ENCODE assay signal across 8 mouse cellular contexts in the genomic region with DNA sequence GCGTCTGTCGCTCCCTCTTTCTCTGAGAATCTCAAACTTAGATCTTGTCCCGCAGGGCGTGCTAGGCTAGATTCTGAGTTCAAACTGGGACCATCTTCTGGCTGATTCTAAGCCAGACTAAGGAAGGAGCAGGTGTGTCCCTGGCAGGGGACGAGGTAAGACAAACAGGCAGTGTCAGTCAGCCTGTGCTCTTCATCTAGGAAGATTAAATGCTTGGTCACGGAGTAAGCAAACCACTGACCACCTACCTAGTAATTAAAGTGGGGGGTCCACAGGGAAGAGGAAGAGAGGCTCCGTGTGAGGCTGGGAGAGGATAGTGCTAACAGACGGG. TPM values are rescaled to one million over a fixed set of nuclear protein-coding genes. Genes with fewer than 3 reads are reported as not detected.
DNase-seq lines count a peak whose midpoint lies in the region; ATAC-seq and TF ChIP-seq lines count a peak whose summit lies in the region.

No protein-coding gene starts in this region.

- no peak for TF ChIP-seq CTCF in bone marrow macrophage, adult 2 months (IDR thresholded peaks at IDR 0.05; ENCODE audit: low read depth, low read length)

- peaks cover 17% of the 10 kb centered on the region for H3K36me3 ChIP-seq in heart, embryonic 15.5 days
- H3K36me3 ChIP-seq in hindbrain, embryonic 14.5 days (replicated peaks; ENCODE audit: control insufficient read depth, insufficient read depth) = 0 out of 2 replicates have a peak, but pooled peaks cover 11% of the 10 kb centered on the region
- no peaks in the 10 kb centered on the region for H3K36me3 ChIP-seq in midbrain, embryonic 12.5 days

- H3K4me3 ChIP-seq in heart, embryonic 15.5 days = peak overlapping the region; percentile 88
- H3K4me3 ChIP-seq in bone marrow macrophage, adult 2 months (ENCODE audit: insufficient read depth, low read length) = peak overlapping the region; percentile 93
- H3K4me3 ChIP-seq in hindbrain, embryonic 14.5 days (replicated peaks; ENCODE audit: low read length) = peak overlapping the region; percentile 83
- H3K4me3 ChIP-seq in midbrain, embryonic 12.5 days = peak overlapping the region; percentile 76

- H3K9ac ChIP-seq in heart, embryonic 15.5 days = peak overlapping the region; percentile 81; the same call in 1 of the 2 replicates
- peak overlapping the region; percentile 76 for H3K9ac ChIP-seq in hindbrain, embryonic 14.5 days
- H3K9ac ChIP-seq in midbrain, embryonic 12.5 days (replicated peaks) = peak overlapping the region; percentile 70

- H3K4me2 ChIP-seq in heart, embryonic 15.5 days = peak overlapping the region; percentile 78
- H3K4me2 ChIP-seq in hindbrain, embryonic 14.5 days (replicated peaks) = peak overlapping the region; percentile 71
- H3K4me2 ChIP-seq in midbrain, embryonic 12.5 days (replicated peaks) = peak overlapping the region; percentile 62

- DNase-seq in heart, adult 11 months = no peak
- no peak for DNase-seq in hindbrain, embryonic 14.5 days (ENCODE audit: low spot score)
- no peak for DNase-seq in urinary bladder, postnatal 10 days (ENCODE audit: low spot score)
- no peak for DNase-seq in frontal cortex, adult 2 months (ENCODE audit: extremely low spot score in 1 of 2, low spot score in 1 of 2)
- no peak for DNase-seq in left cerebral cortex, postnatal 25 days (ENCODE audit: low spot score in 2 of 2)

- no peaks in the 10 kb centered on the region for H3K9me3 ChIP-seq in heart, embryonic 15.5 days (replicated peaks)
- H3K9me3 ChIP-seq in hindbrain, embryonic 14.5 days (ENCODE audit: control insufficient read depth, low read length) = no peaks in the 10 kb centered on the region
- no peaks in the 10 kb centered on the region for H3K9me3 ChIP-seq in midbrain, embryonic 12.5 days

- no peak for ATAC-seq in heart, embryonic 15.5 days (replicated peaks; ENCODE audit: insufficient number of reproducible peaks, insufficient read depth, low FRiP score, low read depth)
- ATAC-seq in hindbrain, embryonic 14.5 days (ENCODE audit: low FRiP score) = 0 out of 2 replicates have a peak, but pooled peaks have one; percentile 21
- ATAC-seq in midbrain, embryonic 12.5 days (ENCODE audit: low FRiP score, low read depth) = no peak; the same call in 1 of the 2 replicates

- no peak for TF ChIP-seq POLR2A in bone marrow macrophage, adult 2 months (IDR thresholded peaks at IDR 0.05; ENCODE audit: borderline replicate concordance, low read depth, low read length)

- H3K27me3 ChIP-seq in heart, embryonic 15.5 days = no peaks in the 10 kb centered on the region
- H3K27me3 ChIP-seq in hindbrain, embryonic 14.5 days (ENCODE audit: control insufficient read depth, insufficient read depth, low read length) = no peaks in the 10 kb centered on the region
- H3K27me3 ChIP-seq in midbrain, embryonic 12.5 days = peaks cover 28% of the 10 kb centered on the region

- WGBS in heart, embryonic 15.5 days = 7% methylated on average over 8 of the region's 8 CpGs
- WGBS in hindbrain, embryonic 14.5 days = 6% methylated on average over 8 of the region's 8 CpGs
- 4% methylated on average over 8 of the region's 8 CpGs for WGBS in midbrain, embryonic 12.5 days

- H3K27ac ChIP-seq in heart, embryonic 15.5 days = peak overlapping the region; percentile 92; the same call in 1 of the 2 replicates
- peak overlapping the region; percentile 30 for H3K27ac ChIP-seq in bone marrow macrophage, adult 2 months (ENCODE audit: insufficient read depth, low read depth, low read length)
- no peak overlapping the region for H3K27ac ChIP-seq in hindbrain, embryonic 14.5 days
- H3K27ac ChIP-seq in midbrain, embryonic 12.5 days (replicated peaks) = no peak overlapping the region

- intact Hi-C loops in left cerebral cortex, postnatal 25 days (cut with DNase I) = no loop called here

- peaks cover 33% of the 10 kb centered on the region for H3K4me1 ChIP-seq in heart, embryonic 15.5 days (replicated peaks)
- peaks cover 60% of the 10 kb centered on the region for H3K4me1 ChIP-seq in bone marrow macrophage, adult 2 months (ENCODE audit: control insufficient read depth, insufficient read depth, low read length)
- H3K4me1 ChIP-seq in hindbrain, embryonic 14.5 days (replicated peaks; ENCODE audit: control insufficient read depth, insufficient read depth, low read length) = no peaks in the 10 kb centered on the region
- peaks cover 11% of the 10 kb centered on the region for H3K4me1 ChIP-seq in midbrain, embryonic 12.5 days

RNA-seq across cellular contexts. Expression of gene Mob3c, which starts 0.6 kb away (rescaled TPM):
- 8.1 and 11.0 TPM in 2 replicates for polyA plus RNA-seq in heart, embryonic 15.5 days (2015; fragmentation: Nextera tagmentation; extraction: Ambion mirVana)
- 25.3 and 27.5 TPM in 2 replicates for polyA plus RNA-seq in bone marrow macrophage, adult 2 months (2012; ENCODE audit: insufficient read depth, insufficient read length, missing spikeins)
- polyA plus RNA-seq in hindbrain, embryonic 14.5 days (2014; fragmentation: Nextera tagmentation; extraction: Ambion mirVana) = 5.5 and 5.8 TPM in 2 replicates
- 4.6 and 6.3 TPM in 2 replicates for polyA plus RNA-seq in midbrain, embryonic 12.5 days (2016; fragmentation: Nextera tagmentation; extraction: Ambion mirVana)
- 10.9 and 11.5 TPM in 2 replicates for polyA plus RNA-seq in frontal cortex, adult 2 months (2012; rRNA removed)
- 1 to 10 TPM; 3.3 to 4.4 TPM for total RNA-seq in left cerebral cortex, postnatal 25 days (2021)

RNA-seq across cellular contexts. Expression of gene Mknk1, which starts 10.5 kb away (rescaled TPM):
- polyA plus RNA-seq in heart, embryonic 15.5 days (2015; fragmentation: Nextera tagmentation; extraction: Ambion mirVana) = 17.3 and 26.9 TPM in 2 replicates
- 138 and 149 TPM in 2 replicates for polyA plus RNA-seq in bone marrow macrophage, adult 2 months (2012; ENCODE audit: insufficient read depth, insufficient read length, missing spikeins)
- polyA plus RNA-seq in hindbrain, embryonic 14.5 days (2014; fragmentation: Nextera tagmentation; extraction: Ambion mirVana) = 21.3 and 21.6 TPM in 2 replicates
- 28.0 and 30.1 TPM in 2 replicates for polyA plus RNA-seq in midbrain, embryonic 12.5 days (2016; fragmentation: Nextera tagmentation; extraction: Ambion mirVana)
- 60.8 and 70.3 TPM in 2 replicates for polyA plus RNA-seq in frontal cortex, adult 2 months (2012; rRNA removed)
- 10 to 100 TPM; 33.1 to 38.6 TPM for total RNA-seq in left cerebral cortex, postnatal 25 days (2021)

RNA-seq across cellular contexts. Expression of gene Atpaf1, which starts 43.9 kb away (rescaled TPM):
- polyA plus RNA-seq in heart, embryonic 15.5 days (2015; fragmentation: Nextera tagmentation; extraction: Ambion mirVana) = 64.7 and 69.3 TPM in 2 replicates
- polyA plus RNA-seq in bone marrow macrophage, adult 2 months (2012; ENCODE audit: insufficient read depth, insufficient read length, missing spikeins) = 15.4 and 17.3 TPM in 2 replicates
- 40.9 and 45.6 TPM in 2 replicates for polyA plus RNA-seq in hindbrain, embryonic 14.5 days (2014; fragmentation: Nextera tagmentation; extraction: Ambion mirVana)
- polyA plus RNA-seq in midbrain, embryonic 12.5 days (2016; fragmentation: Nextera tagmentation; extraction: Ambion mirVana) = 41.3 and 44.2 TPM in 2 replicates
- polyA plus RNA-seq in frontal cortex, adult 2 months (2012; rRNA removed) = 65.8 and 66.9 TPM in 2 replicates
- total RNA-seq in left cerebral cortex, postnatal 25 days (2021) = 10 to 100 TPM; 53.1 to 63.6 TPM

RNA-seq across cellular contexts. Expression of gene Tex38, which starts 47.7 kb away (rescaled TPM):
- polyA plus RNA-seq in heart, embryonic 15.5 days (2015; fragmentation: Nextera tagmentation; extraction: Ambion mirVana) = 0.48 TPM in 1 of 2 replicates, not detected in the other
- polyA plus RNA-seq in bone marrow macrophage, adult 2 months (2012; ENCODE audit: insufficient read depth, insufficient read length, missing spikeins) = not detected in 2 replicates
- 0.27 and 0.33 TPM in 2 replicates for polyA plus RNA-seq in hindbrain, embryonic 14.5 days (2014; fragmentation: Nextera tagmentation; extraction: Ambion mirVana)
- 0.30 TPM in 1 of 2 replicates, not detected in the other for polyA plus RNA-seq in midbrain, embryonic 12.5 days (2016; fragmentation: Nextera tagmentation; extraction: Ambion mirVana)
- 0.19 and 0.20 TPM in 2 replicates for polyA plus RNA-seq in frontal cortex, adult 2 months (2012; rRNA removed)
- total RNA-seq in left cerebral cortex, postnatal 25 days (2021) = not detected

RNA-seq across cellular contexts. Expression of gene Kncn, which starts 55.7 kb away (rescaled TPM):
- polyA plus RNA-seq in heart, embryonic 15.5 days (2015; fragmentation: Nextera tagmentation; extraction: Ambion mirVana) = not detected in 2 replicates
- not detected in 2 replicates for polyA plus RNA-seq in bone marrow macrophage, adult 2 months (2012; ENCODE audit: insufficient read depth, insufficient read length, missing spikeins)
- polyA plus RNA-seq in hindbrain, embryonic 14.5 days (2014; fragmentation: Nextera tagmentation; extraction: Ambion mirVana) = 0.13 TPM in 1 of 2 replicates, not detected in the other
- polyA plus RNA-seq in midbrain, embryonic 12.5 days (2016; fragmentation: Nextera tagmentation; extraction: Ambion mirVana) = not detected in 2 replicates
- polyA plus RNA-seq in frontal cortex, adult 2 months (2012; rRNA removed) = 0.16 and 0.32 TPM in 2 replicates
- total RNA-seq in left cerebral cortex, postnatal 25 days (2021) = under 1 TPM; 0.21 to 0.23 TPM

Comparison
In these comparisons a context has a peak if more than half of its experiments do, and no peak if none do; other contexts are left out.
1. H3K27ac ChIP-seq: peak in heart, embryonic 15.5 days (single experiment) and bone marrow macrophage, adult 2 months (single experiment); none in hindbrain, embryonic 14.5 days (single experiment) and midbrain, embryonic 12.5 days (single experiment).
2. Peak in every context shown above with its lines, with median percentiles within 50 percentile points of each other: H3K4me2 ChIP-seq, H3K4me3 ChIP-seq and H3K9ac ChIP-seq.